Mouse (Mus musculus) thymus, postnatal 0 days (tissue): ENCODE data around the gene H2-Ab1. TPM values are rescaled to one million over a fixed set of nuclear protein-coding genes. Genes with fewer than 3 reads are reported as not detected.
"Not testable (repeated sequence)": the region's sequence is repeated elsewhere in the genome, so short reads cannot be mapped to it uniquely, and the experiment has no call there.

Experiments
- DNase-seq: peaks from one replicate; pipeline ENCODE4 v3.0.0-alpha.2; 2015; ENCODE audit warnings: low spot score
- polyA plus RNA-seq: library from polyadenylated mRNA; unstranded; fragments of >200 nt; fragmentation: Nextera tagmentation; extraction: Ambion mirVana; gene quantifications from 2 replicates; pipeline ENCODE4 v1.2.1, GENCODE M21; 2015

Gene H2-Ab1
- polyA plus RNA-seq, result 1,510 and 1,544 TPM in 2 replicates

DNA sequence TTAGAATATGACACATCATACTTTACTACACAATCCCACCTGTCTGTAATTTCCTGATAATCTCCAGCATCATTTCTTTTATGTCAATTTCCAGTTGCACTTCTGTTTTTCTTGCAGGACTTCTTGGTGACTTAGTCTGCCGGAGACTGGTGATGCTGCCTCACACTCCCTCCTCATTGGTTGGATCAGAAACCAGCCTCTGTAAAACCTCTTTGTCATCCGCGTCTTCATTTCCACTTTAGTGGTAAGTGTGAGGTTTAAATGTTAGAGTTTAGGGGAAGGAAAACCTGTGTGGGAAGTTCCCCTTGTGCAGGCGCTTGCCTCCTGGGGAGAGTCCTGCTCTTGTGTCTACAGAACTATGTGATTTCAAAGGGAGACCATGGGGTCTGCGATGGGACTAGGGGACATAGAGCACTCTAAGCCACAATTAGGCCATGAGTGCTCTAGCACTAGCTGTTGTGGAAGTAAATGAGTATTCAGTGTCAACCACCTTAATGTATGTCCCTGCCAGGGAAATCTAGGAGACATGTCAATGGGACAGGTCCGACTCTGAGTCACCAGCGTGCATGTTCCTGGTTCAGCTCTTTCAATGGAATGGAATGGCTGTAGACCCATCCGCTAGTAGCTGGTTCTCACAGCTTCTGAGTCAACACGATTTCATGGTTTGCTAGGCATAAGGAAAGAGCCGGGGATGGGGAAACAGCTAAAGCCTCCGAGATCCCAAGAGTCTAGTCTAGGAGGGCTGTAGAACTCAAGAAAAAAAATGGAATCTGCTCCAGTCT is at the start of gene H2-Ab1:
Gene H2-Ab1, plus strand, starts transcription at position 96 of the 782 bp plus-strand sequence.
- DNase-seq, result peak; percentile 86

DNA sequence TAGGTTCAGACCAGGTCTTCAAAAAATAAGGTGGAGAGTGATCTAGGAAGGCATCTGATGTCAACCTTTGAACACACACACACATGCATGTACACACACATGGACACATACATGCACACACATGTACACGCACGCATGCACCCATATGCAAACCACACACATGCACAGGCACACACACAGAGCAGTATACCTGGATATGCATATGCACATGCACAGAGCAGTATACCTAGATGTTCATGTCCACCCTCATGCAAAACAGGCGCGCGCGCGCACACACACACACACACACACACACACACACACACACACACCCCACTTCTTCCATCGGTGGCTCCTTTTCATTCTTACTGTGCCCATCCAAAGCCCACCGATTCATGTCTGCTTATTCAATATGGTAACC is 49.6 kb upstream of the H2-Ab1 start:
- no peak for DNase-seq

DNA sequence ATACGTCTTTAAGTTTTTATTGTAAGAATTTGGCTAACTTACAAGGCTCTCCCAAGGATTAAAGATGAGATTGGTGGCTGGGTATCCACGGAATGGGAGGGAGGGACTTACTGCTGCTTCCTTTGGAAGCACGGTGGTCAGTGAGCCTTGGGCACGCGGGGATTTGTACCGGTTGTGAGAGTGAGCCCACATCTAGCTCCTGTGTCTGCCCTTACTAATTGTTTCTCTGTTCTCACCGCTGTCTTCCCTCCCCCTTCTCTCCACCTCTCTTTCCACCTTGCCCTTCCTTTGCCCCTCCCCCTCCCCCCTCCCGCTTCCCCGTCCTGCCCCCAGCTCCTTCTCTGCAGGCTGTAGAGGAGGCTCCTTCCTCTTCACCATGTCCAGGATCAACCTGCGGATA is 49.1 kb upstream of the H2-Ab1 start:
- no peak for DNase-seq

DNA sequence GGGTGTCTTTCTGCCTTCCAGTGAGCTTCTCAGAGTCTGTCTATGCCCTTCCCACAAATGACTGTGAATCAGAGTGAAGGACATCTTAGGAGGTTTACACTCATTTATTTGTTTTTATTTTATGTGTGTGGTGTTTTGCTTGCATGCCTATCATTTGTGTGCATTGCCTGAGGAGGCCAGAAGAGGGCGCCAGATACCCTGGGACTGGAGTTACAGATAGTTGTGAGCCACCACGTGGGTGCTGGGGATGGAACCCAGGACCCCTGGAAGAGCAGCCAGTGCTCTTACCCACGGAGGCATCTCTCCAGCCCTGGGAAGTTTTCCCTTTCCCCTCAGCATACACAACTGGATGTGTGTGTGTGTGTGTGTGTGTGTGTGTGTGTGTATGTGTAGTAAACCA is 47.8 kb upstream of the H2-Ab1 start:
- DNase-seq, result no peak

DNA sequence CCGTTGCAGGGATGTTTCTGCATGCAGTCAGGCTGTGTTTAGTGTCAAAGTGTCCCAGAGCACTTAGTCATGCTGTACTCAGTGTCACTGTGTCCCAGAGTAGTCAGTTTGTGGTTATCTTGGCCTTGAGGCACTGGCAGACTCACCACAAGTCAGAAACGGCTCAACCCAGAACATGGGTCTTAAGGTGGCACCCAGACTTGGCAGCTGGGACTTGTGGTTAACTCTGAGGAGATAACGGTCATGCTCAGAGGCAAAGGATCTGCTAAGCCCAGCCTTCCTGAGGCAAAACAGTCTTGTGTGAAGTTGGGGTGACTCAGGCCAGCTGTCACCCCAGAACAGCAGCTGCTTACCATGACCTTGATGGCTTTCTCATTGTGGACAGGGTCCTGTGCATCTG is 46.9 kb upstream of the H2-Ab1 start:
- DNase-seq, result peak; percentile 82

DNA sequence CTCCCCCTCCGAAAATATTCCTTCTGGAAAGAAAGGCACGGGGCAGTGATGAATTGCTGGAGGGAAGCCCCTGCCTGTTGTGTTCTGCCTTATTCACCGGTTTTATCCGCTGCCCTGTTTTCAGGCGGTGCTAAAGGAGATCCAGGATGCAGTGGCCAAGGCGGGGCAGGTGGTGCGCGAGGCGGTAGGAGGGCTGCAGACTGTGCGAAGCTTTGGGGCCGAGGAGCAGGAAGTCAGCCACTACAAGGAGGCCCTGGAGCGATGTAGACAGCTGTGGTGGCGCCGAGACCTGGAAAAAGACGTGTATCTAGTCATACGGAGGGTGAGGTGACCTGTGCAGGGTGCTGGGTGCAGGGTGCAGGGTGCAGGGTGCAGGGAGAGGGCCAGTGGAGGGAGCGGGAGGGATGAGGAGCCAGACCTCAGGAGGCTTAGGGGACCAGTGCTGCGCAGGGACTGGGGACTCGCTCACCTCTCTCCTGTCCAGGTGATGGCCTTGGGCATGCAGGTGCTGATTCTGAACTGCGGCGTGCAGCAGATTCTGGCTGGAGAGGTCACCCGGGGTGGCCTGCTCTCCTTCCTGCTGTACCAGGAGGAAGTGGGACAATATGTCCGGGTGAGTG is 45.6 kb upstream of the H2-Ab1 start:
- peak; percentile 83 for DNase-seq

DNA sequence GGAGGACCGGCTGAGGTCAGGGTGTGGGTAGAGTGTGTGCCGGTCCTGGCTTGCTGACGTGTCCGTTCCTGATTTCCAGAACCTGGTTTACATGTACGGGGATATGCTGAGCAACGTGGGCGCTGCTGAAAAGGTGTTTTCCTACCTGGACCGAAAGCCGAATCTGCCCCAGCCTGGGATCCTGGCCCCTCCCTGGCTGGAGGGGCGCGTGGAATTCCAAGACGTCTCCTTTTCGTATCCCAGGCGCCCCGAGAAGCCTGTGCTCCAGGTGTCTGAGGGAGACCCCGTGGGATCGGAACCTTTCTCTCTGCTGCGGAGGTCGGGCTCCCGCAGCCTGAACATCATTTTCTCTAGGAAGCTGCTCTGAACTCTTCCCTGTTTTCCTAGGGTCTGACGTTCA is 43.6 kb upstream of the H2-Ab1 start:
- DNase-seq, result no peak

DNA sequence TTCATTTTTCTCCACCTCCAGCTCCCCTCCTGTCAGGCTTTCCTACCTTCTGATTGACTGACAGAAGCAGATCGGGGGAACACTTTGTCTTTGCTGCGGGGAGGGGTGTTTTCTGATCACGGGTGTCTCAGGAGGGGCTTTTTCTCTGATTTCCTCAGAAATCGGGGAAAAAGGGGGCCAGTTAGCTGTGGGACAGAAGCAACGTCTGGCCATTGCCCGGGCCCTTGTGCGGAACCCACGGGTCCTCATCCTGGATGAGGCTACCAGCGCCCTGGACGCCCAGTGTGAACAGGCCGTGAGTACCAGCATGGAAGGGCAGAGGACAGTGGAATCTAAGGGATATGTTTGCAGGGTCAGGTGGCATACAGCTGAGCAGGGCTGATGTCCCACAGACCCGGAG is 42.3 kb upstream of the H2-Ab1 start:
- DNase-seq, result no peak

DNA sequence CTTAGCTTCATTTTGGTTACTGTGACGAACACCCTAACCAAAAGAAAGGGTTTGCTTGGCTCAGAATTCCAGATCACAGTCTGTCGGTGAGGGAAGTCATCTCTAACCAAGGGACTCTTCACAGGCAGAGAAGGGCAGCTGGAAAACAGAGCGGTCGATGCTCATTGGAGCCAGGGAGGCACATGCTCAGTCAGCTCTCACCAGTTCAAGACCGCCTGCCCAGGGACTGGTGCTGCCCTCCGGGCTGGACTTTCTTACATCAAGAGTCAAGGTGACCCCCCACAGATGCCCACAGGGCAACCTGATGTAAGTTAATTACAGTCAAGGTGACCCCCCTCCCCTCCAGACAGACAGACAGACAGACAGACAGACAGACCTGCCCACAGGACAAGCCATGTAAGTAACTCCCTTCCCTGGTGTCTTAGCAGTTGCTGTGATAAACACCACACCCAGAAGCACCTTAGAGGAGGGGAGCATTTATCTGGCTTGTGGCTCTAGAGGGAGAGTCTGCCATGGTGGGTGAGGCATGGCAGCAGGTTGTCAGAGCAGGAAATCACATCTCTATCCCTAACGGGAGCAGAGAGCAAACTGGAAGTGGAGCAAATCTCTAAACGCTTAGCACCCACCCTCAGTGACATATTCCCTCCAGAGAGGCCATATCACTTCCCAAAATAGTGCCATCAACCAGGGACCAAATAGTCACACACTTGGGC is 40.1 kb upstream of the H2-Ab1 start:
- DNase-seq, result no peak

DNA sequence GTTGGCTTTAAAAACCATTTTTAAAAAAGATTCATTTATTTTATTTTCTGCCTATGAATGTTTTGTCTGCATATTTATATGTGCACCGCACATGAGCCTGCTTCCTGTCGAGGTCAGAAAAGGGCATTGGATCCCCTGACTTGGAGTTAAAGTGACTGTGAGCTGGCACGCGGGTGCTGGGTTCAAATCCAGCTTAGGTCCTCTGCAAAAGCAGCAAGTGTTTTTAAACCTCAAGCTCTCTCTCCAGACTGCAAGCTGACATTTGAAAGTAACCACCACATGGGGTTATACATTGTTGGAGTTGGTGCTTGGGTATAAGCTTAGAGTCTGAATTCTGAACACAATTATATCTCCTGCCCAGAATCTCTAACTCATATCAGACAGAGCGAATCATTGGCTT is 39.5 kb upstream of the H2-Ab1 start:
- no peak for DNase-seq

DNA sequence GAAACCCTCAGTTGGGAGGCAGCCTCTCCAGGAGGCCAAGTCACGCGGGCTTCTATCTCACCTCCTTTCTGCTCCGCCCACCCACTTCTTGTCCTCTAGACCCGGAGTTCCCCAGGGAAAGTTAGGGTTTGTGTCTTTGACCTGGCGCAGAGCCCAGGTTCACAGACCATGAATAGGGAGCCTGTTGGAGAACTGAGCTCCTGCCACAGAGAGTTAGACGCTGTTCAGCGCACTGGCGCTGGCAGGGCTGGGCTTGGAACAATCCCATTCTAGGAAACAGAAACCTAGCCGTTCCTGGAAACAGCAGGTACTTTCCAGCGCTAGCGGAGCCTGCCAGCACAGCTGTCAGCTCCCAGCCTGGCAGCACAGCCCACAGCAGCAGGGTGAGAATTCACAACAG is 38.8 kb upstream of the H2-Ab1 start:
- no peak for DNase-seq

DNA sequence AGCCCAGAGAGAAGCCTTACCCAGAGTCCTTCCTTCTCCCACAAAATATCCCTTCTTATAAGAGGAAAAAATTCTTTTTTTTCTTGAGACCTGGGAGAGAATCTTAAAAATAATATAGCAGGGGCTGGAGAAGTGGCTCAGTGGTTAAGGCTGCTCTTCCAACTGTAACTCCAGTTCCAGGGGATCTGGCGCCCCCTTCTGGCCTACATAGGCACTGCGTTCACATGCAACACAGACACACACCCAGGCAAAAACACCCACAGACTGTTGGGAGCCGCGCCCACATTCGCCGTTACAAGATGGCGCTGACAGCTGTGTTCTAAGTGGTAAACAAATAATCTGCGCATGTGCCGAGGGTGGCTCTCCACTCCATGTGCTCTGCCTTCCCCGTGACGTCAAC is 38.4 kb upstream of the H2-Ab1 start:
- DNase-seq, result peak; percentile 68

DNA sequence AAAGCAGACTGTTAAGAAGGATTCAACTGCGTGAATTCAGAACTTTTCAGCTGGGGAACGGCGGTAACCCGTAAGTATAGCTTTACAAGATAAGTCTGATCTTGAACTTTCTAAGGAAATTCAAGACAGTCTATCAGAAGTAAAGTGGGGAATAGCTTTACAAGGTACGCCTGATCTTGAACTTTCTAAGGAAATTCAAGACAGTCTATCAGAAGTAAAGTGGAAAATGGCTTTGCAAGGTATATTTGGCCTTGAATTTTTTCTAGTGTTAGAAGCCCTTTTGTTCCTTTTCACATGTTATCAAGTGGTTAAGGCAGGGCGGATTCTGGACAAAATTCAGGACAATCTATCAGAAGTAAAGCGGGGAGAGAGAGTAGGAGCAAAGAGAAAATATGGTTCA is 37.7 kb upstream of the H2-Ab1 start:
- DNase-seq, result not testable (repeated sequence)

DNA sequence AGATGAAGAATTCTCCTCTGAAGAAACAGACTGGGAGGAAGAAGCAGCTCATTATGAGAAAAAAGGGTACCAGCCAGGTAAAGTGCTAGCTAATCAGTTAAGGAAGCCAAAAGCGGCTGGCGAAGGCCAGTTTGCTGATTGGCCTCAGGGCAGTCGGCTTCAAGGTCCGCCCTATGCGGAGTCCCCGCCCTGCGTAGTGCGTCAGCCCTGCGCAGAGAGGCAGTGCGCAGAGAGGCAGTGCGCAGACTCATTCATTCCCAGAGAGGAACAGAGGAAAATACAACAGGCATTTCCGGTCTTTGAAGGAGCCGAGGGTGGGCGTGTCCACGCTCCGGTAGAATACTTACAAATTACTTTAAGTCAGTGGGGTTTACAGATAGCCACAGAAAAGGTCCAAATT is 37.1 kb upstream of the H2-Ab1 start:
- DNase-seq, result not testable (repeated sequence)

DNA sequence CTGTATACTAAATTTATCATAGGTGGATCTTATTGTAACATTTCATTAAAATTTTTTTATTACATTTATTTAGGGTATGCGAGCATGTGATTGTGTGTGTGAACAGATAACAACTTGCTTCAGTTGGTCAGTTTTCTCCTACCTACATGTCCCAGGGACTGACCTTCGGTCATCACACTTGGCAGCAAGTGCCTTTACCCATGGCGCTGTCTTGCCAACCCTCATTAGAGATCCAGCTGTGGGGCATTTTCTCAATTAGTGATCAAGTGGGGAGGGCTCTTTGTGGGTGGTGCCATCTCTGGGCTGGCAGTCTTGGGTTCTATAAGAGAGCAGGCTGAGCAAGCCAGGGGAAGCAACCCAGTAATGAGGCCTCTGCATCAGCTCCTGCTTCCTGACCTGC is 32.7 kb upstream of the H2-Ab1 start:
- no peak for DNase-seq

DNA sequence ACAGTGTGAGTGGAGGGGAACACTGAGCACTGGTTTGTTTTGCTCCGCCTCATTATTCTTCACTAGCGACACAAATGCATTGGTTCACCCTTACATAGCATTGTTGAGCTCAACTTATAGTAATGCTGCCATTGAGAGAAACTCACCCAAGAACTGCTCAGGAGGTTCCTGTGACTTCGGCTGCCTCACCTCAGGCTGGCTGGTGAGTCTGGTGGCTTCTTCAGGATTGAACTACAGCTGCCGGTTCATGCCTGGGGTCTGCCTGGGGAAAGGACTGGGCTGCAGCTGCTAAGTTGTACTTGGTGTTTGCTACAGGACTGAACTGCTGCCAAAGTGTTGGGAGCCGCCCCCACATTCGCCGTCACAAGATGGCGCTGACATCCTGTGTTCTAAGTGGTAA is 32.1 kb upstream of the H2-Ab1 start:
- no peak for DNase-seq

DNA sequence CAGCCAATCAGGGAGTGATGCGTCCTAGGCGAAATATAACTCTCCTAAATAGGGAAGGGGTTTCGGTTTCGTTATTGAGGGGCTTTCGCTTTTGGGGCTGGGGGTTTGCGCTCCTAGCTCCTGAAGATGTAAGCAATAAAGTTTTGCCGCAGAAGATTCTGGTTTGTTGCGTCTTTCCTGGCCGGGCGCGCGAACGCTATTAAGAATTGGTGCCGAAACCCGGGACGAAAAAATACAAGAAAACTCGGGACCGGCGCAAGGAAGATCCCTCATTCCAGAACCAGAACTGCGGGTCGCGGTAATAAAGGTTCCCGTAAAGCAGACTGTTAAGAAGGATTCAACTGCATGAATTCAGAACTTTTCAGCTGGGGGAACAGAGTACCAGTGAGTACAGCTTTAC is 31.6 kb upstream of the H2-Ab1 start:
- DNase-seq, result not testable (repeated sequence)

DNA sequence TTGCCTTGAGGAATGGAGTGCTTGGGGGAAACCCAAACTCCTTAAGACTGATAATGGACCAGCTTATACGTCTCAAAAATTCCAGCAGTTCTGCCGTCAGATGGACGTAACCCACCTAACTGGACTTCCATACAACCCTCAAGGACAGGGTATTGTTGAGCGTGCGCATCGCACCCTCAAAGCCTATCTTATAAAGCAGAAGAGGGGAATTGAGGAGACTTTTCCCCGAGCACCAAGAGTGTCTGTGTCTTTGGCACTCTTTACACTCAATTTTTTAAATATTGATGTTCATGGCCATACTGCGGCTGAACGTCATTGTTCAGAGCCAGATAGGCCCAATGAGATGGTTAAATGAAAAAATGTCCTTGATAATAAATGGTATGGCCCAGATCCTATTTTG is 26.5 kb upstream of the H2-Ab1 start:
- not testable (repeated sequence) for DNase-seq

DNA sequence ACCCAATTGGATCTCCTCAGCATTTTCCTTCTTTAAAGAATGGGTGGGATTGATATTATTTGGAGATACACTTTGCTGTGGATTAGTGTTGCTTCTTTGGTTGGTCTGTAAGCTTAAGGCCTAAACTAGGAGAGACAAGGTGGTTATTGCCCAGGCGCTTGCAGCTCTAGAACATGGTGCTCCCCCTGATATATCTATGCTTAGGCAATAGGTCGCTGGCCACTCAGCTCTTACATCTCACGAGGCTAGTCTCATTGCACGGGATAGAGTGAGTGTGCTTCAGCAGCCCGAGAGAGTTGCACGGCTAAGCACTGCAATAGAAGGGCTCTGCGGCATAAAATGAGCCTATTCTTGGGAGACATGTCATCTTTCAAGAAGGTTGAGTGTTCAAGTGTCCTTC is 25.5 kb upstream of the H2-Ab1 start:
- not testable (repeated sequence) for DNase-seq

DNA sequence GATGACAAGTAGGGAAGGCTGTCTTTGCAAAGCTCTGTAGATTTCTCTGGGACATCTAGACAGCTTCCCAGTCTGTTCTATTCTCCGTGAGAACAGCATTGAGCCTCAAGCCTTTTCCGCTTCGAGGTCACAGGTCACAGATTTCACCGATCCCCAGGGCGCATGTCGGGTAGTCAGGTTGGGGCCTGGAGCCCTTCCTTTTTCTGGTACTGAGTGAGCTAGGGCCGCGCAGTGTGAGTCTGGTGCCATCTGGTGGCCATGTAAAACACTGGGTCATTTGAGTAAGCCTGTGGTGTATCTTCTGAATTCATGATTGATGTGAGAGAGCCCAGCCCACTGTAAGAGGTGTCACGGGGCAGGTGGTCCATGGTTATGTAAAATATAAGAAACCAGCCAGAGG is 22.6 kb upstream of the H2-Ab1 start:
- DNase-seq, result peak; percentile 93

DNA sequence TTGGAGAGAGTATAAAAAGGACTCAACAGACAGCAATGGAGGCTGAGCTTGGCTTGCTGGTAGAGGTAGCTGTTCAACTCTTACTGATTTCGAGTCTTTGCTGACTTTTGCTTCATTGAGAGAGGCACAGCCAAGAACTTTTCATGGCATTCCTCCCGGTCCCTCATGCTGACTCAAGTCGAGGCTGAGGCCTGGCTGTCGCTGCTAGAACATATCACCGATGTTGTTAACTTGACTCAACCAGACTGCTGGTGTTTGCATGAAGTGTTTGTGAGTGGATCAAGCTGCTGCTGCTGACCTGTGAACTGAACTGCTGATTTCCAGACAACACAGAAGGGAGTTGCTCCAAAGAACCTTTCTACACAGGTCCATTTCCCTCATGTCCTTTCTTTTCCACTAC is 20.8 kb upstream of the H2-Ab1 start:
- no peak for DNase-seq

DNA sequence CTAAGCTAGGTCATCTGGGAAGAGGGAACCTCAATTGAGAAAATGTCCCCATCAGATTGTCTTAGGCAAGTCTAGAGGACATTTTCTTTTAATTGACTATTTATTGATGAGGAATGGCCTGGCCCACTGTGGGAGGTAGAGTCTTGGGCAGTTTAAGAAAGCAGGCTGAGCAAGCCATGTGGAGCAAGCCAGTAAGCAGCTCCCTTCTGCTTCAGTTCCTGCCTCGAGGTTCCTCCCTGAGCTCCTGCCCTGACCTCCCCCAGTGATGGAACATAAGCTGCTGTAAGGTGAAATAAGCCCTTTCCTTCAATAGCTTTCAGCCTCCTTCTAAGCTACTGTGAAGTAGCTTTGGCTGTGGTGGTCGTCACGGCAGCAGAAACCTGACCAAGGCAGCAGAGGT is 19.7 kb upstream of the H2-Ab1 start:
- no peak for DNase-seq
